In the genomic region with DNA sequence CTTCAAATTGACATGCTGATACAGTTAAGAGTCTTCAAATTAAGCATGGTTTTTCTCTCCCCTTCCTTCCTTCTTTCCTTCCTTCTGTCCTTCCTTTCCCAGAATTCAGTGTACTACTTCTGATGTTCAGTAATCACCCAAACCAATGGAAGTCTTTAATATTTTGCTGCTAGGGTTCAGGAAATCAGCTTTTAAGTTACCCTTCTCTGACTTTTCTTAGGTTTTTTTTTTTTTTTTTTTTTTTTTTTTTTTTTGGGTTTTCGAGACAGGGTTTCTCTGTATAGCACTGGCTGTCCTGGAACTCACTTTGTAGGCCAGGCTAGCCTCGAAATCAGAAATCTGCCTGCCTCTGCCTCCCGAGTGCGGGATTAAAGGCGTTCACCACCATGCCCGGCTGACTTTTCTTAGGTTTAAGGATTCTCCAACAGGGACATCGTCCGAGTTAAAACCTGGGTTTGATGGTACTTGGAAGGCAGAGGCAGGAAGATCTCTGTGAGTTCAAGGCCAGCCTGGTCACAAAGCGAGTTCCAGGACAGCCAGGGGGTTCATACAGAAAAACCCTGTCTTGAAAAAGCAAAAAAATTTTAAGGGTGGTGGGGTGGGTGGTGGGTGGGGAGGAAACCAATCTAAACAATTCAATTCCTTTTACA, we compare ENCODE assay signal across 8 mouse cellular contexts. TPM values are rescaled to one million over a fixed set of nuclear protein-coding genes. Genes with fewer than 3 reads are reported as not detected.
DNase-seq lines count a peak whose midpoint lies in the region; ATAC-seq and TF ChIP-seq lines count a peak whose summit lies in the region.

No protein-coding gene starts in this region.

- H3K4me3 ChIP-seq in lung, embryonic 16.5 days (ENCODE audit: low read length) = peak overlapping the region; percentile 97; the same call in 1 of the 2 replicates
- peak overlapping the region; percentile 77; the same call in 1 of the 2 replicates for H3K4me3 ChIP-seq in intestine, postnatal 0 days (ENCODE audit: low read depth, low read length)
- H3K4me3 ChIP-seq in neural tube, embryonic 12.5 days = 0 out of 2 replicates have a peak overlapping the region, but pooled peaks have one; percentile 91

- no peaks in the 10 kb centered on the region for H3K36me3 ChIP-seq in lung, embryonic 16.5 days (ENCODE audit: control insufficient read depth, insufficient read depth, low read length)
- no peaks in the 10 kb centered on the region for H3K36me3 ChIP-seq in intestine, postnatal 0 days (ENCODE audit: control insufficient read depth, insufficient read depth)
- H3K36me3 ChIP-seq in neural tube, embryonic 12.5 days = no peaks in the 10 kb centered on the region

- peaks cover 11% of the 10 kb centered on the region for H3K4me1 ChIP-seq in lung, embryonic 16.5 days (replicated peaks; ENCODE audit: control insufficient read depth, insufficient read depth, low read length)
- 0 out of 2 replicates have a peak, but pooled peaks cover 15% of the 10 kb centered on the region for H3K4me1 ChIP-seq in intestine, postnatal 0 days (replicated peaks; ENCODE audit: control insufficient read depth, insufficient read depth, low read length)
- H3K4me1 ChIP-seq in neural tube, embryonic 12.5 days = peaks cover 23% of the 10 kb centered on the region

- no peak for TF ChIP-seq CTCF in intestine, postnatal 0 days (IDR thresholded peaks at IDR 0.05; ENCODE audit: low read depth)

- peak overlapping the region; percentile 42 for H3K4me2 ChIP-seq in lung, embryonic 16.5 days (ENCODE audit: low read depth, low read length)
- peak overlapping the region; percentile 93 for H3K4me2 ChIP-seq in intestine, postnatal 0 days (replicated peaks; ENCODE audit: low read depth)
- H3K4me2 ChIP-seq in neural tube, embryonic 12.5 days (replicated peaks) = peak overlapping the region; percentile 89

- 91% methylated on average over 8 of the region's 9 CpGs for WGBS in lung, embryonic 16.5 days
- 94% methylated on average over 8 of the region's 9 CpGs for WGBS in intestine, postnatal 0 days
- WGBS in neural tube, embryonic 12.5 days = 92% methylated on average over 9 of the region's 9 CpGs

- 0 out of 2 replicates have a peak, but pooled peaks cover 2% of the 10 kb centered on the region for H3K9me3 ChIP-seq in lung, embryonic 16.5 days (ENCODE audit: control insufficient read depth, low read length)
- no peaks in the 10 kb centered on the region for H3K9me3 ChIP-seq in intestine, postnatal 0 days (ENCODE audit: control insufficient read depth)
- H3K9me3 ChIP-seq in neural tube, embryonic 12.5 days = no peaks in the 10 kb centered on the region

- H3K27ac ChIP-seq in lung, embryonic 16.5 days (ENCODE audit: low read length) = no peak overlapping the region
- no peak overlapping the region for H3K27ac ChIP-seq in intestine, postnatal 0 days (ENCODE audit: low read depth, low read length)
- H3K27ac ChIP-seq in neural tube, embryonic 12.5 days = no peak overlapping the region

- peak; percentile 16 for DNase-seq in cerebellum, adult 11-12 months
- no peak for DNase-seq in lung, postnatal 4 days
- no peak for DNase-seq in spleen, adult 18-20 months
- no peak for DNase-seq in layer of hippocampus, adult 8-10 months (ENCODE audit: low spot score in 2 of 2)

- no peaks in the 10 kb centered on the region for H3K27me3 ChIP-seq in lung, embryonic 16.5 days (ENCODE audit: control insufficient read depth, insufficient read depth, low read depth, low read length)
- no peaks in the 10 kb centered on the region for H3K27me3 ChIP-seq in intestine, postnatal 0 days (replicated peaks; ENCODE audit: control insufficient read depth, insufficient read depth, low read length)
- no peaks in the 10 kb centered on the region for H3K27me3 ChIP-seq in neural tube, embryonic 12.5 days (replicated peaks)

- H3K9ac ChIP-seq in lung, embryonic 16.5 days (ENCODE audit: low read length) = peak overlapping the region; percentile 48; the same call in 1 of the 2 replicates
- H3K9ac ChIP-seq in intestine, postnatal 0 days (ENCODE audit: low read depth, low read length) = no peak overlapping the region
- H3K9ac ChIP-seq in neural tube, embryonic 12.5 days = no peak overlapping the region

- ATAC-seq in cerebellum, adult (ENCODE audit: insufficient number of reproducible peaks, low FRiP score, low TSS enrichment) = no peak
- ATAC-seq in lung, embryonic 16.5 days (ENCODE audit: low read depth) = no peak
- ATAC-seq in intestine, postnatal 0 days = no peak
- no peak for ATAC-seq in neural tube, embryonic 12.5 days (ENCODE audit: low FRiP score, low read depth)

RNA-seq across cellular contexts. Expression of gene Ylpm1, which starts 0.9 kb away (rescaled TPM):
- 25.4 and 25.5 TPM in 2 replicates for polyA plus RNA-seq in lung, embryonic 16.5 days (2015; fragmentation: Nextera tagmentation; extraction: Ambion mirVana)
- polyA plus RNA-seq in intestine, postnatal 0 days (2015; fragmentation: Nextera tagmentation; extraction: Ambion mirVana) = 12.4 and 12.8 TPM in 2 replicates
- polyA plus RNA-seq in neural tube, embryonic 12.5 days (2016; fragmentation: Nextera tagmentation; extraction: Ambion mirVana) = 36.8 and 40.1 TPM in 2 replicates
- 100 to 1,000 TPM; 109 to 145 (median 122) TPM for total RNA-seq in layer of hippocampus, adult 8-10 months (2022)

RNA-seq across cellular contexts. Expression of gene Arel1, which starts 24.5 kb away (rescaled TPM):
- 14.2 and 14.6 TPM in 2 replicates for polyA plus RNA-seq in lung, embryonic 16.5 days (2015; fragmentation: Nextera tagmentation; extraction: Ambion mirVana)
- 5.1 and 5.5 TPM in 2 replicates for polyA plus RNA-seq in intestine, postnatal 0 days (2015; fragmentation: Nextera tagmentation; extraction: Ambion mirVana)
- 27.8 and 28.7 TPM in 2 replicates for polyA plus RNA-seq in neural tube, embryonic 12.5 days (2016; fragmentation: Nextera tagmentation; extraction: Ambion mirVana)
- total RNA-seq in layer of hippocampus, adult 8-10 months (2022) = 100 to 1,000 TPM in 2 of 4 experiments, 10 to 100 TPM in 2; 84.3 to 106 (median 98.5) TPM

RNA-seq across cellular contexts. Expression of gene Fcf1, which starts 24.5 kb away (rescaled TPM):
- 141 and 147 TPM in 2 replicates for polyA plus RNA-seq in lung, embryonic 16.5 days (2015; fragmentation: Nextera tagmentation; extraction: Ambion mirVana)
- polyA plus RNA-seq in intestine, postnatal 0 days (2015; fragmentation: Nextera tagmentation; extraction: Ambion mirVana) = 91.3 and 97.3 TPM in 2 replicates
- 129 and 134 TPM in 2 replicates for polyA plus RNA-seq in neural tube, embryonic 12.5 days (2016; fragmentation: Nextera tagmentation; extraction: Ambion mirVana)
- 10 to 100 TPM; 31.8 to 42.2 (median 38.9) TPM for total RNA-seq in layer of hippocampus, adult 8-10 months (2022)

Comparison
In these comparisons a context has a peak if more than half of its experiments do, and no peak if none do; other contexts are left out.
1. H3K4me2 ChIP-seq: peak in every context shown above with its lines; median percentile 93 in intestine, postnatal 0 days; 89 in neural tube, embryonic 12.5 days; 42 in lung, embryonic 16.5 days.